Mouse (Mus musculus) heart, embryonic 13.5 days (tissue): ENCODE measurements around the gene Ogfod1. TPM values are rescaled to one million over a fixed set of nuclear protein-coding genes. Genes with fewer than 3 reads are reported as not detected.
"Not testable (repeated sequence)": the region's sequence is repeated elsewhere in the genome, so short reads cannot be mapped to it uniquely, and the experiment has no call there.

Experiments
- ATAC-seq: fragments of 200-750 bp; cut with Nextera tagmentation; 2 replicates; pipeline ENCODE4 v1.8.0; 2017; ENCODE audit warnings: moderate TSS enrichment; ENCODE audit not compliant: insufficient number of reproducible peaks, low FRiP score, low TSS enrichment; ENCODE audit errors: extremely low read depth
- H3K27ac ChIP-seq: fragments of 300-500 bp; sonication (generic); replicated peaks from 2 replicates; pipeline ENCODE4 v1.5.1; 2015; ENCODE audit warnings: moderate library complexity, mild to moderate bottlenecking, inconsistent platforms
- H3K27me3 ChIP-seq: fragments of 300-500 bp; sonication (generic); replicated peaks from 2 replicates; pipeline ENCODE4 v1.6.1; 2015; ENCODE audit warnings: mild to moderate bottlenecking, inconsistent platforms
- H3K36me3 ChIP-seq: fragments of 300-500 bp; sonication (generic); 2 replicates; pipeline ENCODE4 v1.6.1; 2015; ENCODE audit warnings: mild to moderate bottlenecking, inconsistent platforms
- H3K4me1 ChIP-seq: fragments of 300-500 bp; sonication (generic); 2 replicates; pipeline ENCODE4 v1.6.1; 2015; ENCODE audit warnings: inconsistent platforms
- H3K4me2 ChIP-seq: fragments of 300-500 bp; sonication (generic); 2 replicates; pipeline ENCODE4 v1.6.1; 2015; ENCODE audit warnings: inconsistent platforms, mild to moderate bottlenecking, moderate library complexity
- H3K4me3 ChIP-seq: fragments of 300-500 bp; sonication (generic); 2 replicates; pipeline ENCODE4 v1.5.1; 2015; ENCODE audit warnings: moderate library complexity, mild to moderate bottlenecking, inconsistent platforms
- H3K9ac ChIP-seq: fragments of 300-500 bp; sonication (generic); 2 replicates; pipeline ENCODE4 v1.6.1; 2015; ENCODE audit warnings: inconsistent platforms, mild to moderate bottlenecking, moderate library complexity
- H3K9me3 ChIP-seq: fragments of 300-500 bp; sonication (generic); 2 replicates; pipeline ENCODE4 v1.6.1; 2016; ENCODE audit warnings: inconsistent platforms
- WGBS: fragments of 180-500 bp; shearing (Covaris S2); methylation state at CpG from one replicate; pipeline ENCODE4 v1.1.7; 2015; ENCODE audit warnings: mixed read lengths; 5-methylcytosine and 5-hydroxymethylcytosine counted together
- polyA plus RNA-seq: library from polyadenylated mRNA; unstranded; fragments of >200 nt; fragmentation: Nextera tagmentation; extraction: Ambion mirVana; gene quantifications from 2 replicates; pipeline ENCODE4 v1.2.1, GENCODE M21; 2015

The Ogfod1 gene
- polyA plus RNA-seq, 1 experiment from 2014 or later: 9.2 TPM

GRCm38 (mm10) chr8:94029701-94030100 is 7.3 kb upstream of the Ogfod1 start:
- Histone ChIP-seq H3K4me3 (no peak overlapping the region), H3K4me1 (peaks cover 22% of the 10 kb centered on the region), H3K27ac (no peak overlapping the region), H3K27me3 (no peaks in the 10 kb centered on the region), H3K4me2 (no peak overlapping the region), H3K9me3 (no peaks in the 10 kb centered on the region), H3K9ac (no peak overlapping the region), H3K36me3 (peaks cover 72% of the 10 kb centered on the region)
- 91% methylated on average over 9 of the region's 9 CpGs for WGBS
- ATAC-seq: no peak

GRCm38 (mm10) chr8:94033601-94034000 is 3.4 kb upstream of the Ogfod1 start:
- no peaks in the 10 kb centered on the region for H3K27me3 ChIP-seq
- peaks cover 34% of the 10 kb centered on the region for H3K36me3 ChIP-seq
- H3K9me3 ChIP-seq: no peaks in the 10 kb centered on the region
- H3K4me1 ChIP-seq: peaks cover 42% of the 10 kb centered on the region
- H3K4me2 ChIP-seq: no peak overlapping the region
- no peak overlapping the region for H3K9ac ChIP-seq
- no peak overlapping the region for H3K27ac ChIP-seq
- WGBS: 79% methylated on average over 3 of the region's 3 CpGs
- no peak overlapping the region for H3K4me3 ChIP-seq
- ATAC-seq: no peak

- 51% methylated on average over 5 of the region's 5 CpGs for WGBS
- H3K4me1 ChIP-seq: peaks cover 42% of the 10 kb centered on the region
- no peaks in the 10 kb centered on the region for H3K27me3 ChIP-seq
- H3K27ac ChIP-seq: no peak overlapping the region
- peak overlapping the region; percentile 87 for H3K4me3 ChIP-seq
- H3K4me2 ChIP-seq: peak overlapping the region; percentile 88
- peaks cover 28% of the 10 kb centered on the region for H3K36me3 ChIP-seq
- no peak for ATAC-seq
- peak overlapping the region; percentile 58 for H3K9ac ChIP-seq
- H3K9me3 ChIP-seq: no peaks in the 10 kb centered on the region
These were observed 1.8 kb upstream of the Ogfod1 start for GRCm38 (mm10) chr8:94035200-94035599.

- peak overlapping the region; percentile 84 for H3K27ac ChIP-seq
- peaks cover 42% of the 10 kb centered on the region for H3K4me1 ChIP-seq
- peak overlapping the region; percentile 88 for H3K4me2 ChIP-seq
- peak overlapping the region; percentile 87 for H3K4me3 ChIP-seq
- peak; percentile 67 for ATAC-seq
- H3K9me3 ChIP-seq, H3K27me3 ChIP-seq: not testable (repeated sequence)
- WGBS: under 1% methylated on average over 22 of the region's 32 CpGs
- H3K9ac ChIP-seq: peak overlapping the region; percentile 84
- peaks cover 15% of the 10 kb centered on the region for H3K36me3 ChIP-seq
These were observed 457 bp upstream of the Ogfod1 start for GRCm38 (mm10) chr8:94036541-94036940.

GRCm38 (mm10) chr8:94037806-94038205 is 808 bp downstream of the Ogfod1 start:
- no peak overlapping the region for H3K27ac ChIP-seq
- peak overlapping the region; percentile 94 for H3K4me2 ChIP-seq
- WGBS: 9% methylated on average over 15 of the region's 15 CpGs
- peaks cover 37% of the 10 kb centered on the region for H3K4me1 ChIP-seq
- H3K9ac ChIP-seq: peak overlapping the region; percentile 86
- peak overlapping the region; percentile 87 for H3K4me3 ChIP-seq
- H3K27me3 ChIP-seq: no peaks in the 10 kb centered on the region
- no peaks in the 10 kb centered on the region for H3K9me3 ChIP-seq
- H3K36me3 ChIP-seq: peaks cover 10% of the 10 kb centered on the region
- ATAC-seq: no peak

GRCm38 (mm10) chr8:94047845-94048244 is 10.8 kb downstream of the Ogfod1 start:
- no peak overlapping the region for H3K27ac ChIP-seq
- H3K4me1 ChIP-seq: no peaks in the 10 kb centered on the region
- no peak overlapping the region for H3K4me3 ChIP-seq
- 76% methylated on average over 2 of the region's 2 CpGs for WGBS
- H3K9me3 ChIP-seq: no peaks in the 10 kb centered on the region
- no peak overlapping the region for H3K9ac ChIP-seq
- H3K27me3 ChIP-seq: no peaks in the 10 kb centered on the region
- H3K4me2 ChIP-seq: no peak overlapping the region
- H3K36me3 ChIP-seq: peaks cover 20% of the 10 kb centered on the region
- ATAC-seq: no peak

- H3K27me3 ChIP-seq: no peaks in the 10 kb centered on the region
- no peak for ATAC-seq
- H3K4me1 ChIP-seq: no peaks in the 10 kb centered on the region
- H3K4me2 ChIP-seq: no peak overlapping the region
- no peak overlapping the region for H3K4me3 ChIP-seq
- no peak overlapping the region for H3K9ac ChIP-seq
- H3K27ac ChIP-seq: no peak overlapping the region
- H3K36me3 ChIP-seq: peaks cover 58% of the 10 kb centered on the region
- H3K9me3 ChIP-seq: no peaks in the 10 kb centered on the region
- WGBS: 67% methylated on average over 12 of the region's 12 CpGs
These were observed 15.7 kb downstream of the Ogfod1 start for GRCm38 (mm10) chr8:94052696-94053095.

GRCm38 (mm10) chr8:94057157-94057854 is 20.3 kb downstream of the Ogfod1 start:
- H3K36me3 ChIP-seq: peaks cover 77% of the 10 kb centered on the region

GRCm38 (mm10) chr8:94066121-94066863 is 29.3 kb downstream of the Ogfod1 start:
- H3K4me3 ChIP-seq: no peak overlapping the region
- H3K4me1 ChIP-seq: no peaks in the 10 kb centered on the region
- peaks cover 64% of the 10 kb centered on the region for H3K36me3 ChIP-seq
- H3K27ac ChIP-seq: no peak overlapping the region
- no peaks in the 10 kb centered on the region for H3K27me3 ChIP-seq
- no peak for ATAC-seq
- H3K4me2 ChIP-seq: no peak overlapping the region
- no peaks in the 10 kb centered on the region for H3K9me3 ChIP-seq
- H3K9ac ChIP-seq: no peak overlapping the region
- WGBS: 74% methylated on average over 11 of the region's 11 CpGs

More at GRCm38 (mm10) chr8:94057157-94057854, 20.3 kb downstream of the Ogfod1 start:
- H3K4me3 ChIP-seq: no peak overlapping the region
- 58% methylated on average over 6 of the region's 6 CpGs for WGBS
- peaks cover 5% of the 10 kb centered on the region; the same call in 1 of the 2 replicates for H3K9me3 ChIP-seq
- H3K27ac ChIP-seq: no peak overlapping the region
- H3K27me3 ChIP-seq: no peaks in the 10 kb centered on the region
- no peak overlapping the region for H3K4me2 ChIP-seq
- no peak for ATAC-seq
- no peak overlapping the region for H3K9ac ChIP-seq
- no peaks in the 10 kb centered on the region for H3K4me1 ChIP-seq

- Histone ChIP-seq H3K27ac (no peak overlapping the region), H3K27me3 (no peaks in the 10 kb centered on the region), H3K4me1 (no peaks in the 10 kb centered on the region), H3K9me3 (no peaks in the 10 kb centered on the region), H3K36me3 (peaks cover 41% of the 10 kb centered on the region), H3K9ac (no peak overlapping the region), H3K4me2 (no peak overlapping the region), H3K4me3 (no peak overlapping the region)
- no peak for ATAC-seq
- 81% methylated on average over 7 of the region's 7 CpGs for WGBS
These were observed 31.8 kb downstream of the Ogfod1 start for GRCm38 (mm10) chr8:94068793-94069192.

- no peak overlapping the region for H3K9ac ChIP-seq
- no peaks in the 10 kb centered on the region for H3K27me3 ChIP-seq
- no peak overlapping the region for H3K27ac ChIP-seq
- 84% methylated on average over 12 of the region's 12 CpGs for WGBS
- ATAC-seq: no peak
- H3K4me3 ChIP-seq: no peak overlapping the region
- no peak overlapping the region for H3K4me2 ChIP-seq
- H3K36me3 ChIP-seq: peaks cover 13% of the 10 kb centered on the region
- no peaks in the 10 kb centered on the region for H3K4me1 ChIP-seq
- no peaks in the 10 kb centered on the region for H3K9me3 ChIP-seq
These were observed 39.6 kb downstream of the Ogfod1 start for GRCm38 (mm10) chr8:94076461-94077192.
